Mouse (Mus musculus): ENCODE results near the gene C9.

DNA sequence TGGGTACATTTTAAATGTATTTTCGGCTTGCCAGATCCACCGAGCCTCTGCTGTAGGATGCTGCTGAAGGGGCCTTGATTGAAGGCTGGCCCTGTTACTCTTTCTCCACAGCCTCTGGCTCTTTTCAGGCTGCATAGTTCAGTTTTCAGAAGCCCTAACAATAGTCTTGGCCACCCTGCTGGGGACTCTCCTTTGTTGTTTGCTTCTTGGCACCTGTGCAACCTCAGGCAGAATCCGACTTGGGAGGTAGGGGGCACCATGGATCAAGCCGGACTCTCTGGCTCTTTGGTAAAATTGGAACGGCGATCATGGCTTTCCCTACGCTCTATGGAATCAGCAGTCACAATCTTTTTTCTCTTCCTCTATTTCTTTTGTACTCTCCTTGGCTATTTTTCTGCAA lies 13.3 kb upstream of the C9 start:
- TF ChIP-seq CTCF (IDR thresholded peaks at IDR 0.05; ENCODE audit: low read depth) (no peak), EP300 (IDR thresholded peaks at IDR 0.05; ENCODE audit: low read depth) (no peak)

All from heart, postnatal 0 days (tissue).